Mouse (Mus musculus): ENCODE measurements at regions not wholly inside any gene's neighbourhood (a gene's known extent, or its start where the extent isn't known, plus 50 kb on each side); places are given as distances from the start of the nearest gene placed in this dataset.

DNA sequence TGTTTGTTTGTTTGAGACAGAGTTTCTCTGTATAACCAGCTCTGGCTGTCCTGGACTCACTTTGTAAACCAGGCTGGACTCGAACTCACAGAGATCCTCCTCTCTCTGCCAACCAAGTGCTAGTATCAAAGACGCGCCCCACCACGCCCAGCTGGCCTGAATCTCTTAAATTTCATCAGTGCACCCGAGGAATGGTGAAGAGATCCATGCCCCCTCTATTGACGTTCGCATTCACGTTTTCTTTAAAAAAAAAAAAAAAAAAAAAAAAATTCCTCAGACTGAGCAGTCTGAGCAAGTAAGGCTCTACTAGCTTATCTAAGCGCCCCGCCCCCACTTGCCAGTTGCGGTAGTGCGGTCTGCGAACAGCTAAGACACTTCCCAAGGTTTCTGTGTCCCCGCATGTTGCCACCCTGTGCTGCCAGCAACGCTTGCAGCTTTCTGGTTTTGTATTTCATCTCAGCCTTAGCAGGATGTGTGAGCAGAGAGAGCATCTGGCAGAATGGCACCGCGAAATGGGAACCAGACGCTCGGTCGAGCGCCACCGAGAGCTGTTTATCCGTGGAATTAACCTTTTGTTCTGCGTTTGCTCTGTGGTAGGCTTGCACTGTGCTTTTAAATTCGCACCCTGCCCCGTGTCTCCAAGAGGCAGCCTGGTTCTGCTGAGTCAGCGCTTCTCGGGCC, 225.1 kb upstream of the Hes1 start:
- TF ChIP-seq POLR2A (IDR thresholded peaks at IDR 0.05; ENCODE audit: low read depth, low read length) (no peak), CTCF (conservative IDR thresholded peaks at IDR 0.05; ENCODE audit: insufficient read depth, insufficient read length, low read depth, low read length) (no peak)

Data from kidney, adult 2 months (tissue).